Mouse (Mus musculus): ENCODE results near the gene 2310022B05Rik.

2310022B05Rik gene

DNA sequence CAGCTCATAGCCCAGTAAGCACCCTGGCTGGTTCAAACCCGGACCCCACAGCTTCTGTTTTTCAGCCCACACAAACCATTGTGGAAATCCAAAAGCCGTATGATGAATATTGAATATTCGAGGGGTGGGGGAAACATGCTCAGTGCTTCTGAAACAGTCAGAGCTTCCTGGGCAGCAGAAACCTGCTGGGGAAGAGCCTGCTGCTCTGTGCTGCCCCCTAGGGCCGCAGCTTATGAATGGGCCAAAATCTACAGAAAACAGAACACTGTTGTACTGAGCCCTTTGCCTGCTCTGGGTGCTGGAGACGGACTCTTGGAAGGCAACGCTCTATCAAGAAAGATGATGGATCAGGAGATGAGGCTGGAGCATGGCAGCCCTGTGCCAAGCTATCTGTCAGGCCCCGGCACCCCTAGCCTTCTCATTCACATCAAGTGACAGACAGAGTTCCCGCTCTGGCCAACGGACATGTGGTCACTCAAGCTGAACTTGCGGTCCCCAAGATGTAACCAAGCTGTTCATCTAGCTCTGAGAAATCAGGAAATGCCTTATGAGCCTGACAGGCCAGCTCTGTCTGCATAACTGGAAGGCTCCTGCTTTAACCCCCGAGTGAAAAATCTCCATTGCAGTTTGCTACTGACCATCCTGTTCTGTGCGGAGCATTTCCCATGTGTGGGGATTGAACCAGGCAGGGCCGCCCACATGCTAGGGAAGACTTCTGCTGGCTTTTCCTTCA lies 54.8 kb downstream of the 2310022B05Rik start:
- DNase-seq (ENCODE audit: low spot score in 2 of 2), result no peak

DNA sequence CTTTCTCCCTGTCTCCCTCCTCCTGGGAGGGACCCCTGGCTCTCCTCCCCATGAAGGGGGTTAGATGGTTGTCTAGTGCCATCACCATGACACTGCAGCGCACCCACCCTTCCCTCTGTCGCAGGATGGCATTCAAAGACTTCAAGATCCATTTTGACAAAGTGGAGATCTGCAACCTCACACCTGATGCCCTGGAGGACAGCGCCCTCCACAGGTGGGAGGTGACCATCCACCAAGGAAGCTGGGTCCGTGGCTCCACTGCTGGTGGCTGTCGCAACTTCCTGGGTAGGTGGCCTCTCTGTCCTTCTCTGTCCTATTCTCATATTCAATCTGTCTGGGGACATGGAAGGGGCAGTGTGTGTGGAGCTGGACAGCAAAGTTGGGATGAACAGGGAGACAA lies 59.1 kb downstream of the 2310022B05Rik start:
- DNase-seq (ENCODE audit: low spot score in 2 of 2), result no peak

DNA sequence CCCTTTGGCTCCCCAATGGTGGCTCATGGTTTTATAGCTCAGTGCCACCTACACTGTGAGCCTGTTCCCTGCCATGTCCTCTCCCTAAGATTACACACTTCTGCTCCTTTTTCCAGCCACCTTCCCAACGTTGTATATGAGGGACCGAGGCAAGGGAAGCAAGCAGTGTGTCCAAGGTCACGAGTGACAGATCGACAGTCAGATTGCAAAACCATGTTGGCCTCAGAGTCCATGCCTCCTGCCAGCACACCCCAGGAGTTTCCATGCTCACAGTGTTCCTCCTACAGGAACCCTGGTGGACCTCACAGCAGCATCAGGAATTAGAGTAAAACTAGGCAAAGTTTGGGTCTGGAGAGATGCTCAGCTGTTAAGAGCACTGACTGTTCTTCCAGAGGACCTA lies 73.8 kb downstream of the 2310022B05Rik start:
- no peak for DNase-seq (ENCODE audit: low spot score in 2 of 2)

DNA sequence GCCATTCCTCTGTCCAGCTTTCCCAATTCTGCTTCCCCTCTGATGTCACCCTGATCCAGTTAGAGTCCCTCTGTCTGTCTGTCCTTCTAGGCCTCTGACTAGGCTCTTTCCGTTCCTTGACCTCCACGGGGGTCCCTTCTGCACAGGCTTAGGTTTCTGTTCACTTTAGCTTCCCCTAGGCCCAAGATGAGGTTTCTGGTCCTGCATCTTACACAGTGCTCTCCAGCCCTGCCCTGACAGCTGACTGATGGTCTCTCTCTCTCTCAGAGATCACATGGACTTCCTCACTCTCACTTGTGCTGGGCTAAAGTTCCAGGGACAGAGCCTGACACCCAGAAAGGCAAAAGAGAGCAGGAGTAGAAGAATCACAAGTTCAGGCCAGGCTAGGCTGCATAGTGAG lies 76.6 kb downstream of the 2310022B05Rik start:
- DNase-seq (ENCODE audit: low spot score in 2 of 2), result no peak

Measured in spleen, postnatal 36 days (tissue).